Mouse (Mus musculus) skeletal muscle tissue, postnatal 0 days (tissue): ENCODE results near the gene Fate1. TPM values are rescaled to one million over a fixed set of nuclear protein-coding genes. Genes with fewer than 3 reads are reported as not detected.

Experiments used
- polyA plus RNA-seq: library from polyadenylated mRNA; unstranded; fragments of >200 nt; fragmentation: Nextera tagmentation; extraction: Ambion mirVana; gene quantifications from 2 replicates; pipeline ENCODE4 v1.2.1, GENCODE M21; 2015

Fate1 gene
- not detected in 2 replicates for polyA plus RNA-seq

GRCm38 (mm10) chrX:71972686-71973085 is at the start of gene Fate1:
Fate1 (plus strand) TSS chrX:71972986.

DNA sequence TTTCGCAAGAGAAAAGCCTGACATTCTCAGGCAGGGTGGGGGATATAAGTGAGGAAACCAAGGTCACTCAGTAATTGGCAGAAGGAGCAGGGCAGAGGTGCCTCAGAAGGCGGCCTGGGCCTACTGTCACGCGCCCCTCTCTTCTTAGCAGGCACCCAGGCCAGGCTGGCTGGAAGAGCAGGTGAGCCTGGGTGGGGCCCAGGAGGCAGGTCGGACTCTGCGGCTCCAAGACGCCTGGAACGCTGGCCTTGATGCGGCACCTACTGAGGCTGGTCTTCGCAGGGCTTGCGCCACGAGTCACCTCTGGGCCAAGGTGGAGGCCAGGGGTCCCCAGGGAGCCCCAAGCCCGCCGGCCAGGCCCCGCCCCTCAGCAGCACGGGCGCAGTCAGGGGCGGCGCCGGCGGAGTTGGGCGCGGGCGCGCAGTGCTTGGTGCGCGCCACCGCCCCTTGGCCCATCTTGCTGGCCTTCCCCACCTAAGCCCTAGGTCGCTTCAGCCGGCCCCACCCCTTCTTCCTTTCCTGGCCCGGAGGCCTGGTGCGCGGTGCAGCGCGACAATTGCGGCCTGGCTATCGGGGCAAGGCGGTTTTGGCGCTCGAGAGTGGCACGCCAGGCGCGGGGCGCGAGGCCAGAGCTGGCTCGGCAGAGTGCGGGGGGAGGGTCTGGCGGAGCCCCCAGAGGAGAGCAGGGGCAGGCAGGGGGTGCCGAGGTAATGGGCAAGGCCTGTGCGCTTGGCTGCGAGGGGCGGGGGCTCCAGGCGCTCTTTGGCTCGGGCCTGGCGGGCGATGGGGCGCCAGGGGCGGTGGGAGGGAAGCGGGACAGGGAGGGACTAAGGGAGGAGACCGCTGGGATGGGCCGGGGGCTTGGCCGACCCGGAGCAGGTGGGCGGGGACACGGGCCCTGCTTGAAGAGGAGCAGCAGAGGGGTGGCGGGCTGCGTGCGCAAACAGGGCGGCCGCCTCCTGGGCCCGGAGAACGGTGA is 10.4 kb upstream of the Fate1 start, which contains the start of gene Prrg3:
TSS of gene Prrg3 (plus strand) at position 552 of the 979 bp plus-strand sequence.

DNA sequence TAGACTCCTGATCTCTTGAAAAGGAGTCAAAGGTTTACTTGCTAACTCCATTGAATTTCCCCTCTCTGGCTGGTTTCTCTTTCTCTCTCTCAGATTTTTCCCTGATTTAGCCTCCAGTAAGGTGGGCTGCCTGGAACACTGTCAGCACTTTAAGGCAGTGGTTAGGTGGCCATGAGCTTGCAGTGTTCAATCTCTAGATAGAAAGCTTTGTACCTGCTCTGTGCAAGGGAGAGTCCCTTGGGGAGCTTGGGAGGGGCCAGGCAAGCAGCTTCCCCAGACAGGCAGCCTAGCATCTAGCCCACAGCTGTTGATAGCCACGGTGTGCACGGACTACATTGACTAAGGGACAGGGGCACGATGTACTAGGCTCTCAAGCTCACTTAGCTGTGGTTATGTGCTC is 18.8 kb downstream of the Fate1 start, which contains the start of gene Cnga2:
TSS of gene Cnga2 (plus strand) at position 301 of the 400 bp plus-strand sequence.

Other genes starting within 250 kb of the Fate1 start
- 87.7 and 94.5 TPM in 2 replicates for gene Vma21, start 157.1 kb upstream of the Fate1 start, polyA plus RNA-seq
- not detected in 2 replicates for gene Gm1141, start 52.0 kb upstream of the Fate1 start, polyA plus RNA-seq
- gene Prrg3, start 10.4 kb upstream of the Fate1 start, polyA plus RNA-seq: 5.3 and 5.9 TPM in 2 replicates
- gene Cnga2, start 18.9 kb downstream of the Fate1 start, polyA plus RNA-seq: 0.08 and 0.10 TPM in 2 replicates
- gene Magea4, start 249.0 kb downstream of the Fate1 start, polyA plus RNA-seq: not detected in 2 replicates